Mouse (Mus musculus): Measurements from ENCODE around the gene Slc36a4. TPM values are rescaled to one million over a fixed set of nuclear protein-coding genes. Genes with fewer than 3 reads are reported as not detected.

The Slc36a4 gene
- total RNA-seq, 2 experiments from 2014 or later: 44.2 to 46.1 TPM

GRCm38 (mm10) chr9:15792076-15792475, 82.5 kb downstream of the Slc36a4 start:
- DNase-seq (ENCODE audit: extremely low spot score in 1 of 2, low spot score in 1 of 2): no peak

Other genes with a start within 250 kb of the Slc36a4 start
- 1 to 10 TPM; 7.9 to 8.7 TPM for gene Smco4, start 216.3 kb upstream of the Slc36a4 start, total RNA-seq (2021)
- gene Deup1, start 81.8 kb upstream of the Slc36a4 start, total RNA-seq (2021): 1 to 10 TPM in 1 of 2 experiments, under 1 TPM in 1; 0.96 to 1.1 TPM
- not detected for gene Mtnr1b, start 164.8 kb downstream of the Slc36a4 start, total RNA-seq (2021)

Data from layer of hippocampus, postnatal 25 days (tissue).